Mouse (Mus musculus) adrenal gland, adult (tissue): ENCODE data around the gene Fsip1.

Experiments used
- DNase-seq, 2 experiments: peaks; one replicate each; pipeline ENCODE4 v3.0.0; 2022 to 2023; ENCODE audit warnings: low spot score in 1 of 2; ENCODE audit not compliant: inconsistent age in 2 of 2

Fsip1 gene

DNA sequence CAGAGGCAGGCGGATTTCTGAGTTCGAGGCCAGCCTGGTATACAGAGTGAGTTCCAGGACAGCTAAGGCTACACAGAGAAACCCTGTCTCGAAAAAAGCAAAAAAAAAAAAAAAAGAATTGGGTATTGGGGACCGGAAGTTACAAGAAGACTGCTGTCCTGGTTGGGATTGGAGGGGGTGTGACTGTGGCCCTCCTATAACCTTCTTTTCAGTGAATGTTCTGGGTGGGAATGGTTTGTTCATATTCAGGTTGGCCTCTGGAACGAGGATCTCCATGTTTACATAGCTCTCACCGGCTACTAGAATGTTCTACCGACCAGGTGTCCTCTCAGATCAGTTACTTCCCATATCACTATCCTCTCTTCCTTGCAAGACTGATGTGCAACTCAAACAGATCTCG, 328 bp upstream of the Fsip1 start:
- peak in 1 of 2 experiments; percentile 54 for DNase-seq

DNA sequence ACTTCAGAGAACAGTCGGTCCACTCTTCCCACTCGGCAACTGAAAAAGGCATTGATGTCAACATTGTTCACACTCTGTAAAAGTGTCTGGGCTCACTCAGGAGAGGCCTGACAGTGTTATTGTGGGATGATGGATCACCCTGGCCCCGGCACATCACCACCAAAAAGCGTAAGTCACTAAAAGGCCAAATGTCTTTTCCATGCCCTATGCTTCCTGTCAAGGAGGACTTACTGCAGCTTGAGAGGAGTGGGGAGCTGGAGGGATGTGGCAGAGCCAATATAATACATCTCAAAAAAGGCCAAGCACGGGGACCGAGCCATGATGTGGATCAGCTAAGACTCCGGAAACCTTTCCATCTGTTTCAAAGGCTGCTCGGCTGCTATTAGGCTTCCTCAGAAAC, 2.2 kb downstream of the Fsip1 start:
- DNase-seq, result no peak

- peak; percentile 61 to 83 for DNase-seq
Observed at GRCm38 (mm10) chr2:118248966-118249365, 7.8 kb downstream of the Fsip1 start.

DNA sequence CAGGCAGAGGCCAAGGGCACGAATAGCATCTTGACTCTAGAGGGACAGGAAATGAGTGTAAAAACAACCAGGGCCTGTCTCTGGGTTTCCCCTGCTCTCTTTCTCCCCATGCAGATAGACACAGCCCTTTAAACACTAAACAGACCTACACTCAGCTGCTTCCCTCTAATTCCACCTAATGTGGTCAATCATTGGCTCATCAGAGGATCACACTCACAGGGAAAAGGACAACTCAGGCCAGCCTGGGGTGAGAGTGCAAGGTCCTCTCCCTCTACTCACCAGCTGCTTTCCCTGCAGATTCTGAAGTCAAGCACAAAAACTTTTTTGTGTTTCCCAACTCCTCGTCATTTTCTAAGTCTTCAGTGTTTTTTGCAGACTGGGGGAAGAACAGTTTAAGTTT, 8.8 kb downstream of the Fsip1 start:
- no peak for DNase-seq

- peak; percentile 55 to 89 for DNase-seq
Observed at GRCm38 (mm10) chr2:118245914-118246313, 10.9 kb downstream of the Fsip1 start.

DNA sequence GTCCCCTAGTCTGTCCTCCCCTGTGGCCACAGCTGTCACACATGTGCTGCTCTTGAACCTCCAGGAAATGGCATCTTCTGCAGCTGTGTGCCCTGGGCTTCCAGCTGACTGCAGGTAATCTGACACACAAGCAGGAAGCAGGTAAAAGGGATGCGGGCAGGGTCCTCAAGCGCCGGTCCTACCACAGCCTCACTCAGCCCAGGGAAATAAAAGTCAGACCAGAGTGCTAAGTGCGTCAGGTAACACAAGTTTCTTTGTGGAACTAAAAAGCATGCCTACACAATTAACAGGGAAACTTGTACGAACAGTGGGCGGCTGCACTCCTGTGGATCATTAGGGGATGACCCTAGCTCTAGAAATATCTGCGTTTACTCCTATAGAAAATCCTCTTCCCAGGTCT, 20.6 kb downstream of the Fsip1 start:
- DNase-seq, result no peak

DNA sequence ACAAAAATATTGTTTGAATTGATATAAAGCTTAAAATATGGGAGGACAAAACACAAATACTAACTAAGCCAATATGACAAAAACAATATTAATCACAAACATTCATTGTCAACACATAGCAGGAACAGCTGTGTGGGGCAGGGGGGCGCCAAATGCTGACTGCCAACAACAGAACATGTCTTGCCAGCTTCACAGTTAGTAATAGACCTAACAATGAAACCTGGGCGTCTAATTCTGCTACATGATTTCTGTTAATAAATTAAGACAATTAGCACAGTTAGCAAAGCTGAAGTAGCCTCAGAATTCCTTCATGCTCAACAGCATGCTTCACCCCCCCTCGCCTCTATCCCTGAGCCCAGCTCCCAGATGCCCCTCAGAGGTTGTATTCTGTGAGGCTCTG, 21.2 kb downstream of the Fsip1 start:
- no peak for DNase-seq

- DNase-seq, result no peak
Observed at GRCm38 (mm10) chr2:118230544-118230943, 26.2 kb downstream of the Fsip1 start.

GRCm38 (mm10) chr2:118228486-118229079, 28.2 kb downstream of the Fsip1 start:
- DNase-seq, result no peak

DNA sequence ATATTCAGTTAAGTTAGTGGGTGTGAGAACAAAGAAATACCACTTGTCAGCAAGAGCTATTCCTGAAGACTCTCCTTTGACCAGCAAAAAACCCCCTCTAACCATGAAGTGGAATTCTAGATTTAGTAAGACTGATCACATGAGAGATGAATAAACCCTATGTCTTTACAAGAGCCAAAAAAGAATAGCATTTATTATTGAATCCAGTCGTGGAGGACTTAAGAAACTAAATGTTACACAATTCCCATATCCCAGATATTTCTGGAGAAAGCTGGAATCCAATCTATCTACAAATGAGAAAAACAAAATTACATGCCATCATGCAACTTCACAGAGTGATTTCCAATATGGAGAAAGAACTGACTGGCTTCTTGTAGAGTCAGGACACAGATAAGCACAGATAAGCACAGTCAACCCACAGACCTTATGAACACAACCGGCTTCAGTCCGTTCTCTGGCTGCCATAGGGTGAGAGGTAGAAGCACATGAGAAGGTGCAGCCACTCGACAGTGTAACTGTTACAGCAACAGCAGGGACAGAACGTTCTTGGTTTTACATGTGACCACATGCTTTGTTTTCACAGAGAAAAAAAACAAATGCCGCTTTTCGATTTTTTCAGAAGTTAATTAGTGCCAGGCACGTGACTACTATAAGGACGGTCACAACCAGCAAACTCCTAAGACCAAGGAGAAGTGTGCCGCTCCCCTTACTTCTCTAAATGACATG, 31.3 kb downstream of the Fsip1 start:
- DNase-seq, result no peak

DNA sequence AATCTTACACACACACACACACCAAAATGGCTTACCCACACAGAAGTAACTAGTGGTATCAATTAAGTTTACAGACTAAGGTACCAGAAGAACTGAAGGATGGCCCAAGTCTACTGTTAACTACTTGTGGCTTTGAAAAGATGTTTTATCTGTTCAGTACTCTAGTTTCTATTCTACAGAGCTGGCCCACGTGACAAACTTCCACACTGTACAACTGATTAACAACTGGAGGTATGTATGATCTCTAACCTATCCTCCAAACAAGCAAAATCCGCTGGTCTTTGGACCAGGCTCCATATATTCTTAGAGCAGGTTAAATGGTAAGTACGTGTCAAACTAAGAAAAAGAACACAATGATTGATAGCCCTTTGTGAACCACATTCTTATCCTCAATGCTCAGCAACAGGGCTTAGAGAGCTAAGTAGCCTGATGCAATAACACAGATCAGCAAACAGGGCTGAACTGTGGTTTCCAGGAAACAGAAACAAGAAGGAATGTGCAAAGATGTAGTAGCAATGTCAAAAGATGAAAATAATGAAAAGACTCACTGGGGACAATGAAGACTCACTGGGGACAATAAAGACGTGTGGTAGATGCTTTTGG, 38.7 kb downstream of the Fsip1 start:
- no peak for DNase-seq

GRCm38 (mm10) chr2:118209712-118210111, 47.1 kb downstream of the Fsip1 start:
- no peak for DNase-seq

DNA sequence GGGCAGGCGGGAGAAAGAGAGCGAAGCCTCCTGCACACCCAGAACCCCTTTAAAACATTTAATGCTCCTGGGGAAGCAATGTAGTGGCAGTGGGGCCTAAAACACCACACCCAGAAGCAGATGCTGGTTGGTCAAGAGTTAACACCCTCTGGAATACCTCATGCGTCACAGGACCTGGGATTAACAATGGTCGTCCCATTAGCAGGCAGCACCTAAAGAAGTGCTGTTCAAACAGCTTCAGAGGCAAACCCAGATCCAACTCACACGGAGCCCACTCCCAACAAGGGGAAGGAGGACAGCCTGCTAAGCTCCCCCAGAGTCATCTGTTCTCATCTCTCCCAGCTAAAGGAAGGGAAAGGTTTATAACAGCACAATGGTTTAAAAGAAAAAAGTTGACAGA, 48.1 kb downstream of the Fsip1 start:
- DNase-seq, result no peak

- DNase-seq, result peak in 1 of 2 experiments; percentile 42
Observed at GRCm38 (mm10) chr2:118205991-118206585, 50.7 kb downstream of the Fsip1 start.

- DNase-seq, result no peak
Observed at GRCm38 (mm10) chr2:118204646-118205045, 52.1 kb downstream of the Fsip1 start.

- peak in 1 of 2 experiments; percentile 25 for DNase-seq
Observed at GRCm38 (mm10) chr2:118203739-118204461, 52.9 kb downstream of the Fsip1 start.

DNA sequence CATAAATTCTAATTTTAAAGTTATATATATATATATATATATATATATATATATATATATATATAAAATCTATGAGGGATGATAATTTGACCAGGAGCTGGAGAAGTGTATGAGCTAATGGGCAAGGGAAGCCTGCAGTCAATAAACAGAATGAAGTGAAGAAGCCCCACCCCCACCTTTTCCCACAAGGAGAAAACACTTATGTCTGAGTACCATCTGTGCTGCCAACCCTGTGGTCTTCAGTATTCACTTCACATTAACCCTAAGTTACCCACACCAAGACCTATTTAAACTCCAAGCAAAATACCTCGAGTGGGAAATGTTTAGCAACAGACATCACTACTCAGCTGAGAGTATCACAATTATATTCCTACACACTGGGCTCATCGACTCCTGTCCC, 53.8 kb downstream of the Fsip1 start:
- no peak for DNase-seq

- no peak for DNase-seq
Observed at GRCm38 (mm10) chr2:118201983-118202382, 54.8 kb downstream of the Fsip1 start.

DNA sequence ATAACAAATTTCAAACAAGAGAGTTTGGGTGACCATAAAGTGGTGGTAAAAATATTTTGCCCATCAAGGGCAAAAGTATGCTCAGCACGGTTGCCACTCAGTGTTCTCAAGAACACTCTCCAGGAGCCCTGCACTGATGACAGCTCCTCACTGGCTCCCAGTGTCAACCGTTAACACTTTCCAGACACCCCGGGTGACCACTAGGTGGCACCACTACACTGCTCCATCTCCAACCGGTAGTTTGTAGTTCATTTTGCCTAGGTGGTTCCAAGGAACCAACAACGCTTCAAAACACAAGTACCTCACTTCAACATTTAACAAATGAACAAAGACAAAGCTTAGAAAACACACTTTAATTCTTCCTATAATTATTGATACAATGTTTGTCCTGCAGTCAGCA, 56.9 kb downstream of the Fsip1 start:
- DNase-seq, result peak; percentile 67 to 91

GRCm38 (mm10) chr2:118196966-118197365, 59.8 kb downstream of the Fsip1 start:
- peak in 1 of 2 experiments; percentile 52 for DNase-seq

GRCm38 (mm10) chr2:118182136-118182535, 74.6 kb downstream of the Fsip1 start:
- no peak for DNase-seq
